Mouse (Mus musculus) stomach, postnatal 0 days (tissue): Measurements from ENCODE around the gene Hip1r. TPM values are rescaled to one million over a fixed set of nuclear protein-coding genes. Genes with fewer than 3 reads are reported as not detected.

Experiments
- ATAC-seq: fragments of 200-750 bp; cut with Nextera tagmentation; 2 replicates; pipeline ENCODE4 v1.8.0; 2017; ENCODE audit not compliant: low FRiP score, low TSS enrichment
- DNase-seq: peaks from one replicate; pipeline ENCODE4 v3.0.0-alpha.2; 2016; ENCODE audit warnings: low spot score
- H3K27ac ChIP-seq: fragments of 300-500 bp; sonication (generic); replicated peaks from 2 replicates; pipeline ENCODE4 v1.5.1; 2014; ENCODE audit warnings: mild to moderate bottlenecking, control low read depth
- H3K27me3 ChIP-seq: fragments of 300-500 bp; sonication (generic); 2 replicates; pipeline ENCODE4 v1.6.1; 2014; ENCODE audit warnings: low read length; ENCODE audit not compliant: control insufficient read depth, insufficient read depth
- H3K36me3 ChIP-seq: fragments of 300-500 bp; sonication (generic); 2 replicates; pipeline ENCODE4 v1.6.1; 2014; ENCODE audit warnings: low read length, mixed read lengths; ENCODE audit not compliant: control insufficient read depth, insufficient read depth
- H3K4me1 ChIP-seq: fragments of 300-500 bp; sonication (generic); replicated peaks from 2 replicates; pipeline ENCODE4 v1.6.1; 2014; ENCODE audit warnings: antibody characterized with exemption; ENCODE audit not compliant: control insufficient read depth, insufficient read depth
- H3K4me2 ChIP-seq: fragments of 300-500 bp; sonication (generic); replicated peaks from 2 replicates; pipeline ENCODE4 v1.6.1; 2014; ENCODE audit warnings: low read depth, mild to moderate bottlenecking, control low read depth, moderate library complexity
- H3K4me3 ChIP-seq: fragments of 300-500 bp; sonication (generic); 2 replicates; pipeline ENCODE4 v1.5.1; 2014; ENCODE audit warnings: low read depth, low read length, control low read depth
- H3K9ac ChIP-seq: fragments of 300-500 bp; sonication (generic); 2 replicates; pipeline ENCODE4 v1.6.1; 2014; ENCODE audit warnings: mild to moderate bottlenecking, low read length, control low read depth, mixed read lengths
- H3K9me3 ChIP-seq: fragments of 300-500 bp; sonication (generic); 2 replicates; pipeline ENCODE4 v1.6.1; 2016; ENCODE audit warnings: low read length; ENCODE audit not compliant: control insufficient read depth
- CTCF ChIP-seq: IDR thresholded peaks from 2 replicates; pipeline ENCODE4 v1.5.1; 2016; ENCODE audit warnings: antibody characterized with exemption, low read depth, mild to moderate bottlenecking, moderate library complexity
- EP300 ChIP-seq: optimal IDR thresholded peaks from 2 replicates; pipeline ENCODE3; 2016; ENCODE audit warnings: antibody characterized with exemption
- WGBS: fragments of 180-500 bp; shearing (Covaris S2); extraction: QIAGEN DNeasy Blood & Tissue Kit; methylation state at CpG from one replicate; pipeline ENCODE4 v1.1.7; 2014; 5-methylcytosine and 5-hydroxymethylcytosine counted together
- polyA plus RNA-seq: library from polyadenylated mRNA; unstranded; fragments of >200 nt; fragmentation: Nextera tagmentation; extraction: Ambion mirVana; gene quantifications from 2 replicates; pipeline ENCODE4 v1.2.1, GENCODE M21; 2015

The Hip1r gene
- polyA plus RNA-seq, 1 experiment from 2014 or later = 31.2 TPM

DNA sequence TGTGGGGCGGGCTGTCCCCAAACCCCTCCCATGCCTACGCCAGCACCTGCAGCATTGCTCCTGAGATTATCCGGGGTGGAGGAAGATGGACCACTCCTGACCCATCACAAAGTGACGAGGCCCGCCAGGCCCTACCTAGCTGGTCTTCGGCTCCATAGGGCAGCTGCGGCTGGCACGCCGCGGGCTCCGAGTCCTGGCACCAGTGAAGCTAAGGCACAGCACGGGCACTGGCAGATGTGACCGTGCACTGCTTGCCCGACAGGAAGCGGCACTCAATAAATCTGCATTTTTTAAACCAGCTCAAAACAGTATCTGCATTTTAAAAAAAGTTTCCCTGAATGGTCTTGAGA lies 31.7 kb downstream of the Hip1r start:
- Histone ChIP-seq H3K4me3 (no peak overlapping the region), H3K4me1 (0 out of 2 replicates have a peak, but pooled peaks cover 2% of the 10 kb centered on the region), H3K27me3 (no peaks in the 10 kb centered on the region), H3K27ac (peak overlapping the region; percentile 45; the same call in 1 of the 2 replicates), H3K9me3 (no peaks in the 10 kb centered on the region), H3K9ac (no peak overlapping the region), H3K4me2 (no peak overlapping the region), H3K36me3 (peaks cover 33% of the 10 kb centered on the region)
- ATAC-seq (no peak), DNase-seq (no peak)
- WGBS = 84% methylated on average over 15 of the region's 15 CpGs
- no peak for TF ChIP-seq CTCF

DNA sequence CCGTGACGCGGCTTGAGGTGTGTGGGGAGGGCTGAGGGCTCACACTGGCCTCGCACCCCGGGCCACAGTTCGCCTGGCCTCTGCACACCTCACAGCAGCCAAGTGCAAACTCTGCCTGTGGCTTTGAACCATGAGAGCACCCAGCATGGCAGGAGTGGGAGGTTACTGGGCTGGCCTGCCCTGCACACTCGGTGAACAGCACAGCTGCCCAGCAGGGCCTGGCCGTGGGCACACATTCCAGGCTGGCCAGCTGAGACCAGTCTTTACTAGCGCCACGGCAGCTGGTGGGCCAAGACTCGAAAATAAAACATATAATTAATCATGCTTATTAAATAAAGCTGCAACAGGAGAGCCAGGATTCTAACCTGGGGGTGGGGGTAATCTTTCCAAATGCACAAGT lies 32.2 kb downstream of the Hip1r start:
- peaks cover 31% of the 10 kb centered on the region for H3K36me3 ChIP-seq
- 70% methylated on average over 11 of the region's 11 CpGs for WGBS
- H3K9ac ChIP-seq = no peak overlapping the region; the same call in 1 of the 2 replicates

DNA sequence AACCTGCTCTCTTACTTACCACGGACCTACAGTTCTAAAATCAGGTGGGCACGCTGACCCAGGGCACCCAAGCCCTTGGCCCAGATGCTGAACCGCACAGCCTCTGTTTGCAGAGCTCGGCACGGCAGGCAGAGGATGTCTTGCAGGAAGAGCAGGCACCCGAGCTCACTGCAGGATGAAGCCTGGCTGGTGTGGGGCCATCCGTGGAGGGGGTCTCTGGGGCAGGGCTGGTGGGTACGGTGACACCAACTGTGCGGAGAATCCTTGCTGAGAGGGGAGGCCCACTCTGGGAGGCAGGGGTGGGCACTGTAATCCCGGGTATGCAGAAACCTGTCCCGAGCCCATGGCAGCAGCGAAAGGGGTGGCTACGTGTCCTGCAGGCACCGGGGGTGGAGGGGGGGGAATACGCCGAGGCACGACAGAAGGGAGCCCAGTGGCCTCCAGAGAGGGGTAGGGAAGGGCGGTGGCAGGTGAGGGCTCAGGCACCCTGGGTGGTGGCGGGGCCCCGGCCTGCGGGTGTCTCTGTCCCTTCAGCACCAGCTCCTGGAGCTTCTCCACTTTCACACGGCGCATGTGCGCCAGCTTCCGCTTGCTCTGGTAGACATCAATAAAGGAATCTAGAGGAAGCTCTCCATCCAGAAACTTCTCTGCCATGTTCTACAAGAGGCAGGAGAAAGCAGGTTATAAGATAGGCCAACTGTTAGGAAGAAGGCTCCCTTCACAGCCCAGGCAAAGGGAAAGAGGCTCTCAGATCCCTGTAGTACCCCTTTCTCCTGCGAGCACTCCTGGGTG lies 32.9 kb downstream of the Hip1r start:
- peaks cover 31% of the 10 kb centered on the region for H3K36me3 ChIP-seq

More for the DNA sequence above, 32.2 kb downstream of the Hip1r start:
- 0 out of 2 replicates have a peak, but pooled peaks cover 2% of the 10 kb centered on the region for H3K4me1 ChIP-seq
- DNase-seq (no peak), ATAC-seq (no peak)
- TF ChIP-seq EP300 = no peak
- TF ChIP-seq CTCF = no peak
- no peaks in the 10 kb centered on the region for H3K9me3 ChIP-seq
- no peak overlapping the region for H3K4me2 ChIP-seq
- H3K27me3 ChIP-seq = no peaks in the 10 kb centered on the region
- 0 out of 2 replicates have a peak overlapping the region, but pooled peaks have one; percentile 53 for H3K27ac ChIP-seq
- H3K4me3 ChIP-seq = no peak overlapping the region

DNA sequence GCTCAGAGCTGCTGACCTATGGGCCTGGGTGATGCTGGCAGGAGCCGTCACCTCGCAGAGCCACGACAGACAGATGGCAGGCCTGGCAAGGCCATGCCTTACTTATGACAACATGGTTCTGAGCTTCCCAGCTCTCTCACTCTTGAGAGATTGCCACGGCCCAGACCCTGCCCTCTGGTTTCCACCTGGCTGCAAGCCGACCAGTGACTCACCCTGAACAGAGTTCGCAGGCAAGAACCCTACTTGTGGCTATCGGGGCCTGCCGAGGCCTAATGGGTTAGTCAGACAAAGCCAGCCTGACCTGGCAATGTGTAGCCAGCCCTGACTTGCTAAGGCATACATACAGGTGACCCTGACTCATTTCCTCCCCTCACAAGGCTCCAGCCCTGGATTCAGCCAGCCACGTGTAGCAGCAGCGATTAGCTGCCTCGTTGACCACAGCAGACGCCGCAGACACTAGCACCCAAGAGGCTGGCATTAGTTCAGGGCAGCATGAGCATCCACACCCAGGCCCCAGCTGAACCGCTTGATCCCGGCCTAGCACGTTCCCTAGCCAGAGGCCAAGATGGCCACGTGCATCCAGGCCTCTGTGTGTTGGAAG lies 33.6 kb downstream of the Hip1r start:
- peak overlapping the region; percentile 58 for H3K27ac ChIP-seq
- peaks cover 29% of the 10 kb centered on the region for H3K36me3 ChIP-seq
- H3K9me3 ChIP-seq = no peaks in the 10 kb centered on the region
- ATAC-seq (peak; percentile 55), DNase-seq (peak; percentile 78)
- H3K9ac ChIP-seq = peak overlapping the region; percentile 2; the same call in 1 of the 2 replicates
- H3K4me3 ChIP-seq = no peak overlapping the region
- no peak overlapping the region for H3K4me2 ChIP-seq
- H3K4me1 ChIP-seq = peaks cover 10% of the 10 kb centered on the region; the same call in 1 of the 2 replicates
- WGBS = 75% methylated on average over 17 of the region's 17 CpGs
- H3K27me3 ChIP-seq = no peaks in the 10 kb centered on the region
- 0 out of 2 replicates have a peak, but pooled peaks have one; percentile 4 for TF ChIP-seq CTCF
- TF ChIP-seq EP300 = no peak

More for the DNA sequence above, 32.9 kb downstream of the Hip1r start:
- Histone ChIP-seq H3K9ac (no peak overlapping the region), H3K4me2 (no peak overlapping the region), H3K27ac (peak overlapping the region; percentile 58), H3K9me3 (no peaks in the 10 kb centered on the region), H3K4me1 (peaks cover 3% of the 10 kb centered on the region; the same call in 1 of the 2 replicates), H3K4me3 (no peak overlapping the region), H3K27me3 (no peaks in the 10 kb centered on the region)
- ATAC-seq (no peak), DNase-seq (no peak)
- WGBS = 82% methylated on average over 25 of the region's 26 CpGs
- TF ChIP-seq EP300 = no peak
- TF ChIP-seq CTCF = no peak

DNA sequence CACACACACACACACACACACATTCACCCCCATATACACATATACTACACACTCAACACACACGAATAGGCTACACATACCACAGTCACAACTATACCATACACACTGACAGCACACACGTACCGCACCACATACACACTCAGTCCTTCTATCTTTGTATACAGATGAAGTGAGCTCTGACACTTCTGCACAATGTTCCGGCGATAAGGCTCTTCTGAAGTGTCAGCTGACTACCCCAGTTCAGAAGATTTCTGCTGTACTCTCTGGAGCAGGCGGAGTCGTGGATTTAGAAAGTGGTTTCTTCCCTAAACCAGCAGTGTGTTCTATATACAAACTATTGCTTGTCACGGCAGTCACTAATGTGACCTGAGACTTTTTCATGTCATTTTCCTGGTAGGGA lies 36.6 kb downstream of the Hip1r start:
- Histone ChIP-seq H3K36me3 (peaks cover 29% of the 10 kb centered on the region), H3K4me1 (peaks cover 9% of the 10 kb centered on the region; the same call in 1 of the 2 replicates), H3K4me3 (no peak overlapping the region), H3K4me2 (no peak overlapping the region), H3K9ac (no peak overlapping the region), H3K27me3 (no peaks in the 10 kb centered on the region), H3K9me3 (no peaks in the 10 kb centered on the region), H3K27ac (no peak overlapping the region)
- TF ChIP-seq CTCF (no peak), EP300 (no peak)
- ATAC-seq (no peak), DNase-seq (no peak)
- WGBS = 69% methylated on average over 8 of the region's 8 CpGs
